Mouse (Mus musculus): Measurements from ENCODE around the gene Tenm2. TPM values are rescaled to one million over a fixed set of nuclear protein-coding genes. Genes with fewer than 3 reads are reported as not detected.

Tenm2 gene
- polyA plus RNA-seq, 1 experiment: 0.61 TPM

DNA sequence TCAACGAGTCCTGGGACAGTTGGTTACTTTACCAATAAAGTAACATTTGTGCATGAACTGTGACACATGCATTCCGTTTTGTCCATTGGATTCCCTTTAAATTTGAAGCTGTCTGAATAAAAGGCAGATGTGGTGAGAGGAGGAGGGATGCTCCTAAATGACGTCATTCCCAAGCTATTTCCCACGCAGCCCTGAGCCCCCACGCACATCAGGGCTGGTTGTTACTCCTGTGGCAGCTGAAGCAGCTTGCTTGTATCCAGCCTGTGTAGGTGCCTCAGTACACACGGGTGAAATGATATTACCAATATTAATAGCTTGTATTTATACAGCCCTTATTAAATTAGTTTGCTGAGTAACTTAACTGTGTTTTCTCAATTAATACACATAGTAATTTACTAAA lies 884.0 kb downstream of the Tenm2 start:
- WGBS: 45% methylated on average over 6 of the region's 6 CpGs
- no peaks in the 10 kb centered on the region for H3K4me1 ChIP-seq (ENCODE audit: control insufficient read depth, insufficient read depth, low read length)
- H3K36me3 ChIP-seq (ENCODE audit: control insufficient read depth, insufficient read depth, low read length): no peaks in the 10 kb centered on the region
- no peak overlapping the region for H3K4me3 ChIP-seq (ENCODE audit: insufficient read depth, low read depth, low read length)
- no peaks in the 10 kb centered on the region for H3K27me3 ChIP-seq (replicated peaks; ENCODE audit: control insufficient read depth, insufficient read depth, low read length)
- no peak for TF ChIP-seq POLR2A (IDR thresholded peaks at IDR 0.05; ENCODE audit: low read depth, low read length)
- no peak for TF ChIP-seq CTCF (conservative IDR thresholded peaks at IDR 0.05; ENCODE audit: insufficient read depth, insufficient read length, low read depth, low read length)
- no peak overlapping the region for H3K27ac ChIP-seq (ENCODE audit: insufficient read depth, low read depth, low read length)
- DNase-seq: no peak

DNA sequence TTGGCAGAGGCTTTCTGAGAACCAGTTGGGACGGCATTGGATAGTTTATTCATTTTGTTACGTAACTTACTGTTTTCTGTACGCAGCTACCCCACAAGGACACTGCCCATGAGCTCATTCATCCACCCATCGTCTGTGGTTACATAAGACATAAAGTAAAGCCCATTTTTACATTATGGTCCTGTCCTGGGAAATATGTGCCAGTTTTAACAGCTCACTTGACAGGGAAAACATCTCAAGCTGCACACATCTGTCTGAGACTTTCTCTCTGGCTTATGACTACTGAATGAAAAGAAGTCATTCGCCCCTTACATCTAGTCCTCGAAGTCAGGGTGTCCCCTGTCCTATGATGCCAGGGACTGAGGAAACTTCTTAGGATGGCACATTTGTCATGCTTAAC lies 884.4 kb downstream of the Tenm2 start:
- H3K27me3 ChIP-seq (replicated peaks; ENCODE audit: control insufficient read depth, insufficient read depth, low read length): no peaks in the 10 kb centered on the region
- H3K4me3 ChIP-seq (ENCODE audit: insufficient read depth, low read depth, low read length): no peak overlapping the region
- no peaks in the 10 kb centered on the region for H3K36me3 ChIP-seq (ENCODE audit: control insufficient read depth, insufficient read depth, low read length)
- WGBS: 79% methylated on average over 6 of the region's 6 CpGs
- no peak for DNase-seq
- no peak for TF ChIP-seq CTCF (conservative IDR thresholded peaks at IDR 0.05; ENCODE audit: insufficient read depth, insufficient read length, low read depth, low read length)
- TF ChIP-seq POLR2A (IDR thresholded peaks at IDR 0.05; ENCODE audit: low read depth, low read length): no peak
- no peaks in the 10 kb centered on the region for H3K4me1 ChIP-seq (ENCODE audit: control insufficient read depth, insufficient read depth, low read length)
- no peak overlapping the region for H3K27ac ChIP-seq (ENCODE audit: insufficient read depth, low read depth, low read length)

DNA sequence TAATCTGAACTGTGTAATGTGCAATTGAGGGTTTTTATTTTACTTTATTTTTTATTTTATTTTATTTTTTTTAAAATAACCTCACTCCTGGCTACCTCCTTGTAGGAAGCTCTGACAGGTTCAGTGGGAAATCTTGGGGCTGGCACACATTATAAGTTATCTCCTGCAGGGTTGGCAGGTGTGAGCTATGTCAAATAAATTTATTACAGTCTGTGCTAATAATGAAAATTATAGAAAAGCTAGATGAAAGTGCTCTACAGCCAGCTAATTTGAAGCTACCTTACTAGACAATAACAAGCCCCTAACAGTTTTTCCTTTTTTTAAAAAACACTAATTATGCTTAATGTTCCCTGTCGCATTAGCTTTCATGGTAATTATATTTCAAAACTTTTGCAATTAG lies 885.5 kb downstream of the Tenm2 start:
- Histone ChIP-seq H3K27me3 (replicated peaks; ENCODE audit: control insufficient read depth, insufficient read depth, low read length) (no peaks in the 10 kb centered on the region), H3K4me3 (ENCODE audit: insufficient read depth, low read depth, low read length) (no peak overlapping the region), H3K4me1 (ENCODE audit: control insufficient read depth, insufficient read depth, low read length) (no peaks in the 10 kb centered on the region), H3K36me3 (ENCODE audit: control insufficient read depth, insufficient read depth, low read length) (no peaks in the 10 kb centered on the region), H3K27ac (ENCODE audit: insufficient read depth, low read depth, low read length) (no peak overlapping the region)
- DNase-seq: no peak
- WGBS: 89% methylated on average over 1 of the region's 1 CpGs
- TF ChIP-seq CTCF (conservative IDR thresholded peaks at IDR 0.05; ENCODE audit: insufficient read depth, insufficient read length, low read depth, low read length) (no peak), POLR2A (IDR thresholded peaks at IDR 0.05; ENCODE audit: low read depth, low read length) (no peak)

DNA sequence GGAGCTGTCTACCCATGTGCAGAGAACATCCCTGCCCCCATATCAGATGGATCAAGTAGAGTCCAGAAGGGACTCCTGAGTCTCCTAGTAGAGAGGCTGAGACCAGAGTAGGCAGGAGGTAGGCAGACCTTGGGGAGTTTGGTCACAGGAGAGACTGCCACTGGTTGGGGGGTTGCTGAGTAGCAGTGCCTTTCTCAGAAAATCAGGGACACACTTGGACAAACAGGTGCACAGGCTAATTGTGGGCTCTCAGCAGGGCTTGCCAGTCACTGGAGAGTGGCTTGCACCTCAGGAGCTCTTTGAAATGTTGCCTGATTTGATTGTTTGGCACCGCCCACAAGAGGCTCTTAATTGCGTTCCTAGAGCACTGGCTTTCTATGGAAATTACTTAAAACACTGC lies 885.9 kb downstream of the Tenm2 start:
- no peaks in the 10 kb centered on the region for H3K4me1 ChIP-seq (ENCODE audit: control insufficient read depth, insufficient read depth, low read length)
- H3K27me3 ChIP-seq (replicated peaks; ENCODE audit: control insufficient read depth, insufficient read depth, low read length): no peaks in the 10 kb centered on the region
- H3K4me3 ChIP-seq (ENCODE audit: insufficient read depth, low read depth, low read length): no peak overlapping the region
- no peak for DNase-seq
- WGBS: 41% methylated on average over 2 of the region's 2 CpGs
- TF ChIP-seq POLR2A (IDR thresholded peaks at IDR 0.05; ENCODE audit: low read depth, low read length): no peak
- no peaks in the 10 kb centered on the region for H3K36me3 ChIP-seq (ENCODE audit: control insufficient read depth, insufficient read depth, low read length)
- H3K27ac ChIP-seq (ENCODE audit: insufficient read depth, low read depth, low read length): no peak overlapping the region

DNA sequence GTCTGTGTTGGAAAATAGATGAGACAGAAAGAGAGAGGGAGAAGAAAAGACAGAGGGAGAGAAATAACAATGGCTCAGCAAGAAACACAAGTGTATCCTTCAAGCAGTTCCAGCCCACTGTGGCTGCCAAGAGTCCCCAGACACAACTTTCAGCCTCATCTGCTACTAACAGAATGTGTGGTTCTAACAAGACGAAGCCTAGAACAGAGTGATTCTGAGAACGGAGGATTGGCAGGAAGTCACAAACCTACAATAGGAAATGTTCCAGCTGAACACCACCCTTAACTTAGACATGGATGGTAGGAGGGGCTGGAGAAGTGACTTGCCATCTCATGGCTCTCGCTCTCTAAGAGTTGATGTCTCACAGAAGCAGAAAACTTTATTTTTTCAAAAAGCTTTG lies 894.0 kb downstream of the Tenm2 start:
- TF ChIP-seq POLR2A (IDR thresholded peaks at IDR 0.05; ENCODE audit: low read depth, low read length) (no peak), CTCF (conservative IDR thresholded peaks at IDR 0.05; ENCODE audit: insufficient read depth, insufficient read length, low read depth, low read length) (no peak)
- Histone ChIP-seq H3K36me3 (ENCODE audit: control insufficient read depth, insufficient read depth, low read length) (no peaks in the 10 kb centered on the region), H3K4me1 (ENCODE audit: control insufficient read depth, insufficient read depth, low read length) (no peaks in the 10 kb centered on the region), H3K27ac (ENCODE audit: insufficient read depth, low read depth, low read length) (no peak overlapping the region), H3K4me3 (ENCODE audit: insufficient read depth, low read depth, low read length) (no peak overlapping the region), H3K27me3 (replicated peaks; ENCODE audit: control insufficient read depth, insufficient read depth, low read length) (no peaks in the 10 kb centered on the region)
- no peak for DNase-seq
- 85% methylated on average over 3 of the region's 3 CpGs for WGBS

DNA sequence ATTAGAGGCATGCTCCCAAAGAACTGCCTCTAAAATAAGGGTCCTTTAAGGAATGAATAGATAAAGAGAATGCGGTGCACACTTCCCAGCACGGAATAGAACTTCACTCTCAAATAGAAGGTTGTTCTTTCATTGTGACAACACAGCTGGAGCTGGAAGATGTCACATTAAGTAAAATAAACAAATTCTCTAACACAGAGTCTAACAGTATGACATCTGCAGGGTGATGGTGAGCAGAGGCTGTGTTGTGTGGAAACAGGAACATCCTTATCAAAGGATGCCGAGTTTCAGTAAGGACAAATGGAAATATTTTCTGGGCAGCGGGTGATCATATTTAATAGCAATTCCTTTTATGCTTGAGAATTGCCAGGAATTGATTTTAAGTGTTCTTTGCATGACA lies 897.3 kb downstream of the Tenm2 start:
- TF ChIP-seq POLR2A (IDR thresholded peaks at IDR 0.05; ENCODE audit: low read depth, low read length) (no peak), CTCF (conservative IDR thresholded peaks at IDR 0.05; ENCODE audit: insufficient read depth, insufficient read length, low read depth, low read length) (no peak)
- no peaks in the 10 kb centered on the region for H3K27me3 ChIP-seq (replicated peaks; ENCODE audit: control insufficient read depth, insufficient read depth, low read length)
- no peak overlapping the region for H3K4me3 ChIP-seq (ENCODE audit: insufficient read depth, low read depth, low read length)
- H3K27ac ChIP-seq (ENCODE audit: insufficient read depth, low read depth, low read length): no peak overlapping the region
- H3K36me3 ChIP-seq (ENCODE audit: control insufficient read depth, insufficient read depth, low read length): no peaks in the 10 kb centered on the region
- H3K4me1 ChIP-seq (ENCODE audit: control insufficient read depth, insufficient read depth, low read length): no peaks in the 10 kb centered on the region
- WGBS: 88% methylated on average over 4 of the region's 4 CpGs
- no peak for DNase-seq

DNA sequence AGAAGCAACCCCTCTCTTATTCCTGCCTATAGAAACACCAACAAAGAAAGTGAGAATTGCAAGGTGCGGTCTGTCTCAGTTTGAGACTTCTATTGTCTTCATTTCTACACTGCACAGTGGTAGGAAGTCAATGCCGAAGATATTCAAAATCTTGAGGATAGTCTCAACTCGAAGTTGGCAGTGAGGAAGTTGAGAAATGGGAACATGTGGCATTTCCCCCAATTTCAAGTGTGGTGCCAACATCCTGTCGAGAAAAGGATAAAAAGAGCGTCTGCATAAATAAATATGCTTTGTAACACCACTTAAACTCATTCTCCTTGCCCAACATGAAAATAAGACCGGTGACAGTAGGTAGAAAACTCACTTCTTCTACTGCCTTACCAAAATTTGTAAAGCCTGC lies 898.7 kb downstream of the Tenm2 start:
- Histone ChIP-seq H3K27me3 (replicated peaks; ENCODE audit: control insufficient read depth, insufficient read depth, low read length) (no peaks in the 10 kb centered on the region), H3K4me1 (ENCODE audit: control insufficient read depth, insufficient read depth, low read length) (no peaks in the 10 kb centered on the region), H3K36me3 (ENCODE audit: control insufficient read depth, insufficient read depth, low read length) (no peaks in the 10 kb centered on the region), H3K4me3 (ENCODE audit: insufficient read depth, low read depth, low read length) (no peak overlapping the region), H3K27ac (ENCODE audit: insufficient read depth, low read depth, low read length) (no peak overlapping the region)
- no peak for TF ChIP-seq CTCF (conservative IDR thresholded peaks at IDR 0.05; ENCODE audit: insufficient read depth, insufficient read length, low read depth, low read length)
- no peak for TF ChIP-seq POLR2A (IDR thresholded peaks at IDR 0.05; ENCODE audit: low read depth, low read length)
- DNase-seq: no peak
- 89% methylated on average over 6 of the region's 6 CpGs for WGBS

DNA sequence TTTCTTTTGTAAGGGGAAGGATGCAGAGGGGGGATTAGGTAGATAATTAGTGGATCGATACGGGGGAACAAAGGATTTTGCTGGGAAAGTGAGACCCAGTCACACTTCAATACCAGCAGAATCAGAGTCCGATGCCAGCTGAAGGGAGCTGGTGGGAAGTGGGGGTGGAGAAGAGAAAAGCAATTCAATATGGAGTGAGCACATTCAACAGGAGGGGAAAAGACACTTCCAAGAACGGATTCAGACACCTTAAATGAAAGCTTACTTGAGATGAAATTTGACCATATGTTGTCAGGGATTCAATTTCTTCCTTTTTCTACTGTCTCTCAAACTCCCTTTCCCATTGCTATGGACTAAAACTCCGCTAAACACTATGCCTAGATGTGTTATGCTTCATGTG lies 900.6 kb downstream of the Tenm2 start:
- Histone ChIP-seq H3K27me3 (replicated peaks; ENCODE audit: control insufficient read depth, insufficient read depth, low read length) (no peaks in the 10 kb centered on the region), H3K4me3 (ENCODE audit: insufficient read depth, low read depth, low read length) (no peak overlapping the region), H3K27ac (ENCODE audit: insufficient read depth, low read depth, low read length) (no peak overlapping the region), H3K36me3 (ENCODE audit: control insufficient read depth, insufficient read depth, low read length) (no peaks in the 10 kb centered on the region), H3K4me1 (ENCODE audit: control insufficient read depth, insufficient read depth, low read length) (no peaks in the 10 kb centered on the region)
- WGBS: 72% methylated on average over 5 of the region's 5 CpGs
- DNase-seq: no peak
- TF ChIP-seq CTCF (conservative IDR thresholded peaks at IDR 0.05; ENCODE audit: insufficient read depth, insufficient read length, low read depth, low read length): no peak
- no peak for TF ChIP-seq POLR2A (IDR thresholded peaks at IDR 0.05; ENCODE audit: low read depth, low read length)

Measured in kidney, adult 2 months (tissue).